Mouse (Mus musculus) 416B (cell line): Measurements from ENCODE around the gene Primpol.
"Not testable (repeated sequence)": the region's sequence is repeated elsewhere in the genome, so short reads cannot be mapped to it uniquely, and the experiment has no call there.

Experiments used
- DNase-seq: peaks from one replicate; pipeline ENCODE4 v3.0.0; 2011; ENCODE audit warnings: low read depth

Primpol gene

DNA sequence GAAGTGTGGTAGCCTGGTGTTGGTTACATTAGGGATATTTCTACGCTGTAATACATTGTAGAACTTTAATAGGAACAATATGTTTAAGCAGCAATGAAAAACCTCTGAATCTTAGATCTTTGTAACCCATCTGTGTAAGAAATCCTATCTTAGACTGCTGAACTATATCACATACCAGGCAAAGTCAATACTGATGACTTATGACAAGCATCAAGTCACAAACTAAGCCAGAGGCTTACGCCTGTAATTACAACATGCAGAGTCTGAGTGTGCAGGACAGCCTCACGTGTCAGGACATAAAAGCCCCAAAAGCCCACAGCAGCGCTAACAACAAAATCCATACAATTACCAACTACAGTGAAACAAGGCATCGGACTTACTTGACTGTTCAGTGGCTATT, 13.4 kb downstream of the Primpol start:
- DNase-seq, result no peak

- no peak for DNase-seq
Measured at GRCm38 (mm10) chr8:46600959-46601707, 15.9 kb downstream of the Primpol start.

DNA sequence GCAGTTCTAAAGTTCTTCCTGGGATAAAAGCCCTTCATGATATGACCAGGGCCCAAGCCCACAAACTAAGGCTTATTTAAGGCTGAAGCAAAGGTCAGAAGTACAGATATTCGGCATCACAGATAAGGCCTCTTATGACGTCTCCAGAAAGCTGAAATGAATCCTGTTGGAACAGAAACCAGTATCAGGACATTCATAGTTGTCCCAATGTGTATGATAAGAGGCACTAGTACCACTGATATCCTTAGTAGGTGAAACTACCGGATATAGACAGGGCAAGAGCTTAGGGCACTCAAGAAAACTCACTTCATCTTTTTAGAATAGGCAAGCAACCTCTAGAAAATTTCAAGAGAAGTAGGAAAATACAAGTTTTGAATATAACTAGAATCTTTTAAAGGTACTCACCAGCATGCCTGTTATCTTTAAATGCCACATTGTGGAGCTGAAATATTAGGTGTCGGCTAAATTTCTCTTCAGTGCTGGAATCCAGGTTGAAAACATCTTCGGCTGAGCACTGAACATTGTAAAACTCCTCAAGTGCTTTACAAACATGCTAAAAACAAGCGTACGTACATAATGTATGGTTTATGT, 17.6 kb downstream of the Primpol start:
- no peak for DNase-seq

DNA sequence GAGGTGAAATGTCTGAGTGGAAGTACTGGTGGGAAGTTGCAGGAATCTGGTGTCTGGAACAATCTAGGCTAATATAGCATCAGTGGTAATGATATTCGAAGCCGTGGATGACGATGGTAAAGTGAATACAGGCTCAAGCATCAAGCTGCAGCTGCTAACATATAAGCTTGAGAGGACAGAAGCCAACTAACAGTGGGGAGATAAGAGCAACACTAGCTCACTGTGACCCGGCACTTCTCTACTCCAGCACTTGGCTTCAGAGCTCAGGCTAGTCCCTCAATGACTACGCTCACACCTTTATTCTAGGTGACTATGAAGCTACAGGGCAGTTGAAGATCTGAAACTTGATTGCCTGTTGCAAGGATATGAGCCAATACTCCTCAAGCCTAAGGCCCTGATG, 18.3 kb downstream of the Primpol start:
- DNase-seq, result no peak

DNA sequence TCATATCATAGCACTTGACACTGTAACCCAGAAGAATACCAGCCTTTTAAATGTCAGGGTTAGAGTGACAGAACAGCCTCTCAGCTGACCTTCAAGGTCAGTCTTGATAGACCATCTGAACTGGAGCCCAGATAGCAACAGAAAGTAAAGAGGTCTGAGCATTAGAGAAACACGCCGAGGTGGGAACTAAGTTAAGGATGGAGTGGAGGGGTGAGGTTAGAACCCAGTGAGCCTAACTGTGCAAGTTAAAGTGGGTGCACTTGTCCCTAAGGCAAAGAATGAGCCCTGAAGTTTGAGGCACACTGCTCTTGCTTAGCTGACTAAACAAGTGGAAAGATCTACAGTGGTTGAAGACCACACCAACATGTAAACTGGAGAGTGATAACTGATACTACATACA, 18.9 kb downstream of the Primpol start:
- DNase-seq, result no peak

- no peak for DNase-seq
Measured at GRCm38 (mm10) chr8:46597411-46597810, 19.6 kb downstream of the Primpol start.

GRCm38 (mm10) chr8:46596530-46596929, 20.5 kb downstream of the Primpol start:
- DNase-seq, result no peak

GRCm38 (mm10) chr8:46595593-46595992, 21.4 kb downstream of the Primpol start:
- peak; percentile 93 for DNase-seq

DNA sequence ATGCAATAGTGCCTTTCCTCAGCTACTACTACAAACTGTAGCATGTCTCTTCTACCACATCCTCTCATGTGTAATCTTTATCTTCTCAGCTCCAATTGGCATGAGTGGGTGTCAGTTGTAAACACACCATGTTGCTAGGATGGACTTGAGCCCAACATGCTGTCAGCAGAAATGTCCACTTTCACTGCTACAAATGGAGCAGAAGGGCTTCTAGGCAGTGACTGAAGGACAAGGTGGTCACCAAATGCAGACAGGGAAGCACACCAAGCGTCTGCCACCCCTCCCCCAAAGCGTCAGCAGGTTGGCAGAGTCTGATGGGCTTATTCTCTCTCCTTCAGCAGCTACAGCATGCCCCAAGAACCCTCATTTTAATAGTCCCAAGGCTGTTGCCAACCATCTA, 23.2 kb downstream of the Primpol start:
- DNase-seq, result peak; percentile 59

- DNase-seq, result no peak
Measured at GRCm38 (mm10) chr8:46593067-46593466, 23.9 kb downstream of the Primpol start.

DNA sequence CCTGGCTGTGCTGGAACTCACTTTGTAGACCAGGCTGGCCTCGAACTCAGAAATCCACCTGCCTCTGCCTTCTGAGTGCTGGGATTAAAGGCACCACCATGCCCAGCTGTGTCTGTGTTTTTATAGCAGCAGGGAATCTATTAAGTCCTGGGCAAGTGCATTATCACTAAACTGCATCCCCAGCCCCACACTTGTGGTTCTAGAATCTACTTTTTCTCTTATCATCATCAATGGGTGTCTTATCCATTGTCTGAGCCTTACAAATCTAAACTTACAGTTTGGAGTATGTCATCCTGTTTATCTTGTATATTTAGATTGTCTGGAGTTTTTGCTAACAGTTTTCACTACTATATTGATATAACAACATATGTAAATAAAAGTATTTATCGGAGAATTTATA, 28.3 kb downstream of the Primpol start:
- DNase-seq, result no peak

DNA sequence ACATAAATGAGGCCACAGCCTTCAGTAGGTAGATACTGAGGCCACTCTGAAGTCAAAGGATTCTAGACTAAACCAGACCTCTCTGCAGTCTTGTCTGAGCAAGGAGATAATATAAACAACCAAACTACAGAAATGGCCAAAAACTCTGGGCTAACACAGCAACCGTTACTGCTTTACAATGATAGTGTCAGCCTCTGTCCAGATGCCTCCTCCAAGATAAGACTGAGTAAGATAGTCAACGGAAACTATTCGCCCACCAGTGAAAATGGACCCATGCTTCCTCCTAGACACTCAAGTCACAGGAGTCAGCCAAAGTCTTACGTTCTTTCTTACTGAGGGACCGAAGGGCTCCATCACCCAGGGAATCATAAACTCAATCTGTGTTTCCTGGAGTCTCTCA, 29.1 kb downstream of the Primpol start:
- DNase-seq, result peak; percentile 75

DNA sequence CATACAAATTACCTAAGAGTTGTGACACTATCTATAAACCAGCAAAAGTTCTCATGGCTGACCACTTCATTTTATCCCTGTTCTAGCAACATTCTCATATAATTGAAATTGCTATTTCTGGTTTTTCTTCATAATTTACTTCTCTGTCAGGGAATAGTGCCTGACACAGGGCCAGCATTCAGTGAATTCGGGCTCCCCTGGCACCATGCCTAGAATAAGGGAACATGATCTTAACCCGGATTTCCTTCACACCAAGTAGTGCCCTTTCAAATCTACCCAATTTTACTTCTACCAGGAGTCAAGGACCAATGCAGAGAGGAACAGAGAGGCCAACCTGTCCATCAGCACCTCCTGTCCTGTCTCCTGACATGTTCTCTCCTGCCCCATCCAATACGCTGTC, 31.4 kb downstream of the Primpol start:
- no peak for DNase-seq

DNA sequence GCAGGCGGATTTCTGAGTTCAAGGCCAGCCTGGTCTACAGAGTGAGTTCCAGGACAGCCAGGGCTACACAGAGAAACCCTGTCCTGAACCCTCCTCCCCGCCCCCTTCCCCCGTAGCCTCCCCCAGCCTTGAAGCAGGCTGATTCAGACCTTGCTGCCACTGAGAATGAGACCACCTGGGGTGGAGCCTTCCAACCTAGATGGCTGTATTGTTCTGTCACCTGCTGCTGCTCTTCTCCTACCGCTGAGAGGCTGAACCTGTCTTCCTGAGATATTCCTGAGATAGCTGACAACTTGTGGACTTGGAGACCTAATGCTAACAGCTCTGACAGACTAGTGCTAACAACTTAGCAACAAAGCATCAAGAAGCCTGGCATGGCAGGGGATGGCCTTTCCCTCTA, 32.7 kb downstream of the Primpol start:
- DNase-seq, result not testable (repeated sequence)

GRCm38 (mm10) chr8:46578794-46579193, 38.2 kb downstream of the Primpol start:
- DNase-seq, result no peak

DNA sequence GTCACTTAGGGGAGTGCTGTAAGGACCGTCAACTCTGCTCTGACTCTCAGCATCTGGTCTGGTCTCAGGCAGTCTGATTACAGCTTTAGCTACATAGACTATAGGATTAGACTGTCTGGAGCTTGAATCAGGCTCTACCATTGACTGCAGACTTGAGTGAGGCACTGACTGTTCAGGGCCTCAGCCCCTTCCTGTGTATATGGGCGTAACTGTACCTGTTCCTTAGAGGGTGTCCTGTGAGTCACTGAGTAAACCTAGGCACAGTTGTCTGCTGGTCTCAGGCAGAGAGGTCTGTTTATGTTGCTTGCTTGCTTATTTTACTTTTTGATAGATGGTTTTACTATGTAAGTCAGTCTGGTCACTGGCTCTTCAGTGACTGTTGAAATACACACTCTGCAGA, 43.0 kb downstream of the Primpol start:
- DNase-seq, result no peak

- DNase-seq, result no peak
Measured at GRCm38 (mm10) chr8:46573446-46573845, 43.6 kb downstream of the Primpol start.

- no peak for DNase-seq
Measured at GRCm38 (mm10) chr8:46570673-46571072, 46.3 kb downstream of the Primpol start.

GRCm38 (mm10) chr8:46569659-46570441, 47.2 kb downstream of the Primpol start:
- no peak for DNase-seq

DNA sequence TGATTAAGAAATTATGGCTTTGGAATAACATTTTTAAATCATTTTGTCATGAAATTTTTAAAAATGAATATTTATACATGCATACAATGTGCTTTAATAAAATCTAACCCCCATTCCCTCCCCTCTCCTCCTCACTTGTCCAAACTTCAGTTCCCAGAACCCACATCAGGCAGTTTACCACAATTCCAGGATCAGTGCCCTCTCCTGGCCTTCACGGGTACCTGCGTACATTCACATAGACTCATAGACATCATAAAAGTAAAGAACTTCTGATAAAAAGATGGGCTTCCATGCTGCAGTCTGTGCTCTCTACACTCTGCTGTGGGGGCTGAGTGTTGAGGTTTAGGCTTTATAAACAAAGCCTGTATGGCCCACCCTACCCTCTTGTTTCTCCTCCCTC, 48.1 kb downstream of the Primpol start:
- DNase-seq, result peak; percentile 35

- DNase-seq, result no peak
Measured at GRCm38 (mm10) chr8:46567946-46568345, 49.1 kb downstream of the Primpol start.

- DNase-seq, result no peak
Measured at GRCm38 (mm10) chr8:46566914-46567529, 50.0 kb downstream of the Primpol start.

DNA sequence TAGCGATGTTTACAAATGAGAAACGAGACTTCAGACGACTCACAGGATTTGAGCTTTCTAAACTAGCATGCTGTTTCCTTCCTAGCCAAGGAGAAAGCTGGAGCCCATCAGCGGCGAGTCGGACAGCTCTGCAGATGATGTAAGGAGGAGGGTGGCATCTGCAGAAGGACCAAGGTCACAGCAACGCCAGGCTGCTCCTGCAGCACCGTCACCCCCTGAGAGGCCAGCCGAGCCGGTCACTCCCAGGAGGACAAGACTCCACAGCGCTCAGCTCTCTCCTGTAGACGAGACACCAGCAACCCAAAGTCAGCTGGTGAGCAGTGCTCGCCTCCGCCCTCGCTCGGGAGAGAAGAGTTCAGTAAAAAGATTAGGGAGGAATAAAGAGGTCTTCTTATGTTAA, 54.7 kb downstream of the Primpol start:
- DNase-seq, result no peak
